Mouse (Mus musculus): Measurements from ENCODE around the gene Nme7. TPM values are rescaled to one million over a fixed set of nuclear protein-coding genes. Genes with fewer than 3 reads are reported as not detected.

Nme7 gene
- total RNA-seq, 4 experiments from 2014 or later = 4.0 to 5.4 (median 4.7) TPM

Other genes starting within 250 kb of the Nme7 start
- gene Sell, start 242.1 kb upstream of the Nme7 start, total RNA-seq (2022) = 1 to 10 TPM in 3 of 4 experiments, under 1 TPM in 1; 0.71 to 3.5 (median 1.1) TPM
- 1 to 10 TPM in 3 of 4 experiments, under 1 TPM in 1; 0.49 to 8.6 (median 1.2) TPM for gene Selp, start 188.9 kb upstream of the Nme7 start, total RNA-seq (2022)
- 10 to 100 TPM in 1 of 4 experiments, 1 to 10 TPM in 1, under 1 TPM in 2; 0.94 to 14.2 (median 1.1) TPM for gene F5, start 152.3 kb upstream of the Nme7 start, total RNA-seq (2022)
- gene Slc19a2, start 55.1 kb upstream of the Nme7 start, total RNA-seq (2022) = 1 to 10 TPM; 6.4 to 9.5 (median 8.5) TPM
- gene Ccdc181, start 28.5 kb upstream of the Nme7 start, total RNA-seq (2022) = 10 to 100 TPM in 1 of 4 experiments, 1 to 10 TPM in 3; 9.0 to 10.0 (median 10.0) TPM
- 10 to 100 TPM; 21.3 to 22.2 (median 21.8) TPM for gene Blzf1, start 3.4 kb downstream of the Nme7 start, total RNA-seq (2022)
- gene Atp1b1, start 154.2 kb downstream of the Nme7 start, total RNA-seq (2022) = 100 to 1,000 TPM; 315 to 378 (median 343) TPM